Mouse (Mus musculus) bone marrow macrophage, adult 2 months (primary cell): Measurements from ENCODE around the gene Gtdc1. TPM values are rescaled to one million over a fixed set of nuclear protein-coding genes. Genes with fewer than 3 reads are reported as not detected.

Experiments
- H3K27ac ChIP-seq: 2 replicates; pipeline ENCODE4 v1.5.1; 2012; ENCODE audit warnings: low read depth, low read length; ENCODE audit not compliant: insufficient read depth
- H3K4me1 ChIP-seq: 2 replicates; pipeline ENCODE4 v1.6.1; 2012; ENCODE audit warnings: low read length; ENCODE audit not compliant: control insufficient read depth, insufficient read depth
- H3K4me3 ChIP-seq: 2 replicates; pipeline ENCODE4 v1.5.1; 2012; ENCODE audit warnings: mild to moderate bottlenecking, low read length, moderate library complexity; ENCODE audit not compliant: insufficient read depth
- CTCF ChIP-seq: IDR thresholded peaks from 2 replicates; pipeline ENCODE4 v1.5.1; 2012; ENCODE audit warnings: low read depth, mild to moderate bottlenecking, low read length, moderate library complexity
- POLR2A ChIP-seq: IDR thresholded peaks from 2 replicates; pipeline ENCODE4 v1.6.1; 2012; ENCODE audit warnings: mild to moderate bottlenecking, low read depth, low read length, borderline replicate concordance
- polyA plus RNA-seq: library from polyadenylated mRNA; stranded (reverse); fragments of >200 nt; gene quantifications from 2 replicates; pipeline ENCODE4 v1.2.4, GENCODE M21; 2012; ENCODE audit not compliant: missing spikeins, insufficient read depth, insufficient read length

The Gtdc1 gene
- polyA plus RNA-seq, 1 experiment, result 20.4 TPM

- H3K4me1 ChIP-seq, result no peaks in the 10 kb centered on the region
- no peak overlapping the region for H3K27ac ChIP-seq
- H3K4me3 ChIP-seq, result no peak overlapping the region
- no peak for TF ChIP-seq POLR2A
- TF ChIP-seq CTCF, result no peak
These were observed 378.1 kb downstream of the Gtdc1 start for GRCm38 (mm10) chr2:44549311-44549710.

GRCm38 (mm10) chr2:44542775-44543174, 384.7 kb downstream of the Gtdc1 start:
- TF ChIP-seq CTCF (no peak), POLR2A (no peak)
- H3K4me1 ChIP-seq, result no peaks in the 10 kb centered on the region
- H3K27ac ChIP-seq, result no peak overlapping the region
- no peak overlapping the region for H3K4me3 ChIP-seq

- H3K27ac ChIP-seq, result no peak overlapping the region
- H3K4me3 ChIP-seq, result no peak overlapping the region
- TF ChIP-seq POLR2A (no peak), CTCF (no peak)
- H3K4me1 ChIP-seq, result no peaks in the 10 kb centered on the region
These were observed 385.7 kb downstream of the Gtdc1 start for GRCm38 (mm10) chr2:44541726-44542125.

- Histone ChIP-seq H3K4me3 (no peak overlapping the region), H3K27ac (no peak overlapping the region), H3K4me1 (no peaks in the 10 kb centered on the region)
- TF ChIP-seq POLR2A, result no peak
- no peak for TF ChIP-seq CTCF
These were observed 386.6 kb downstream of the Gtdc1 start for GRCm38 (mm10) chr2:44540881-44541280.

- TF ChIP-seq POLR2A (no peak), CTCF (no peak)
- no peak overlapping the region for H3K4me3 ChIP-seq
- H3K27ac ChIP-seq, result no peak overlapping the region
- no peaks in the 10 kb centered on the region for H3K4me1 ChIP-seq
These were observed 388.3 kb downstream of the Gtdc1 start for GRCm38 (mm10) chr2:44539121-44539634.

GRCm38 (mm10) chr2:44538135-44538534, 389.3 kb downstream of the Gtdc1 start:
- H3K4me3 ChIP-seq, result no peak overlapping the region
- H3K27ac ChIP-seq, result no peak overlapping the region
- H3K4me1 ChIP-seq, result no peaks in the 10 kb centered on the region
- TF ChIP-seq POLR2A, result no peak
- TF ChIP-seq CTCF, result no peak

- Histone ChIP-seq H3K27ac (no peak overlapping the region), H3K4me1 (no peaks in the 10 kb centered on the region), H3K4me3 (no peak overlapping the region)
- TF ChIP-seq CTCF (no peak), POLR2A (no peak)
These were observed 391.7 kb downstream of the Gtdc1 start for GRCm38 (mm10) chr2:44535760-44536159.

- Histone ChIP-seq H3K4me1 (no peaks in the 10 kb centered on the region), H3K4me3 (no peak overlapping the region), H3K27ac (no peak overlapping the region)
- no peak for TF ChIP-seq POLR2A
- no peak for TF ChIP-seq CTCF
These were observed 392.3 kb downstream of the Gtdc1 start for GRCm38 (mm10) chr2:44535136-44535675.

- Histone ChIP-seq H3K27ac (no peak overlapping the region), H3K4me1 (peaks cover 3% of the 10 kb centered on the region), H3K4me3 (no peak overlapping the region)
- no peak for TF ChIP-seq POLR2A
- no peak for TF ChIP-seq CTCF
These were observed 401.1 kb downstream of the Gtdc1 start for GRCm38 (mm10) chr2:44526110-44527032.

GRCm38 (mm10) chr2:44525187-44525919, 402.1 kb downstream of the Gtdc1 start:
- Histone ChIP-seq H3K4me1 (peaks cover 3% of the 10 kb centered on the region), H3K4me3 (no peak overlapping the region), H3K27ac (no peak overlapping the region)
- no peak for TF ChIP-seq CTCF
- TF ChIP-seq POLR2A, result no peak
